Mouse (Mus musculus) CD4-positive, CD25-positive, alpha-beta regulatory T cell, adult 9 weeks (primary cell): ENCODE results near the gene Gzmg. TPM values are rescaled to one million over a fixed set of nuclear protein-coding genes. Genes with fewer than 3 reads are reported as not detected.

ENCODE experiments used
- polyA plus RNA-seq: library from polyadenylated mRNA; unstranded; fragments of 100-300 nt; shearing (Covaris generic); gene quantifications from one replicate; pipeline ENCODE4 v1.2.1, GENCODE M21; 2017

Gzmg gene
- polyA plus RNA-seq = not detected

GRCm38 (mm10) chr14:56159479-56159878 lies at the start of gene Gzmg:
Gzmg (minus strand) TSS chr14:56159579.

GRCm38 (mm10) chr14:56174499-56174898 lies 15.1 kb upstream of the Gzmg start, which contains the start of gene Gzmn:
Gzmn (minus strand) TSS chr14:56174599.

GRCm38 (mm10) chr14:56132508-56132907 lies 26.9 kb downstream of the Gzmg start, which contains the start of gene Gzmd:
Gzmd (minus strand) TSS chr14:56132608.

GRCm38 (mm10) chr14:56120525-56120924 lies 38.9 kb downstream of the Gzmg start, which contains the start of gene Gzme:
Gzme (minus strand) TSS chr14:56120625.

Other genes starting within 250 kb of the Gzmg start
- gene Cma1, start 214.9 kb downstream of the Gzmg start, polyA plus RNA-seq = not detected
- gene Cma2, start 208.6 kb downstream of the Gzmg start, polyA plus RNA-seq = not detected
- not detected for gene Mcpt1, start 141.6 kb downstream of the Gzmg start, polyA plus RNA-seq
- gene Mcpt9, start 129.1 kb downstream of the Gzmg start, polyA plus RNA-seq = not detected
- not detected for gene Mcpt2, start 117.5 kb downstream of the Gzmg start, polyA plus RNA-seq
- gene Mcpt4, start 97.3 kb downstream of the Gzmg start, polyA plus RNA-seq = not detected
- not detected for gene Mcpt8, start 74.3 kb downstream of the Gzmg start, polyA plus RNA-seq
- gene Ctsg, start 57.0 kb downstream of the Gzmg start, polyA plus RNA-seq = not detected
- gene Gzme, start 39.0 kb downstream of the Gzmg start, polyA plus RNA-seq = not detected
- gene Gzmd, start 27.0 kb downstream of the Gzmg start, polyA plus RNA-seq = not detected
- gene Gzmn, start 15.0 kb upstream of the Gzmg start, polyA plus RNA-seq = not detected
- not detected for gene Gzmf, start 51.8 kb upstream of the Gzmg start, polyA plus RNA-seq
- 5.7 TPM for gene Gzmc, start 75.1 kb upstream of the Gzmg start, polyA plus RNA-seq
- 15.5 TPM for gene Gzmb, start 102.7 kb upstream of the Gzmg start, polyA plus RNA-seq
- gene Atp12a, start 205.5 kb upstream of the Gzmg start, polyA plus RNA-seq = not detected
- gene Rnf17, start 243.0 kb upstream of the Gzmg start, polyA plus RNA-seq = 1.5 TPM